Mouse (Mus musculus) liver, embryonic 16.5 days (tissue): Measurements from ENCODE around the gene Lpar2. TPM values are rescaled to one million over a fixed set of nuclear protein-coding genes. Genes with fewer than 3 reads are reported as not detected.

Experiments used
- ATAC-seq: fragments of 200-750 bp; cut with Nextera tagmentation; 2 replicates; pipeline ENCODE4 v1.8.0; 2017; ENCODE audit warnings: low read depth, mild to moderate bottlenecking, moderate number of reproducible peaks, moderate library complexity
- H3K27ac ChIP-seq: fragments of 300-500 bp; sonication (generic); 2 replicates; pipeline ENCODE4 v1.5.1; 2014; ENCODE audit warnings: mild to moderate bottlenecking, low read length
- H3K27me3 ChIP-seq: fragments of 300-500 bp; sonication (generic); 2 replicates; pipeline ENCODE4 v1.6.1; 2014; ENCODE audit warnings: low read depth, low read length, mixed read lengths; ENCODE audit not compliant: control insufficient read depth, insufficient read depth
- H3K36me3 ChIP-seq: fragments of 300-500 bp; sonication (generic); 2 replicates; pipeline ENCODE4 v1.6.1; 2014; ENCODE audit warnings: mild to moderate bottlenecking; ENCODE audit not compliant: control insufficient read depth, insufficient read depth
- H3K4me1 ChIP-seq: fragments of 300-500 bp; sonication (generic); 2 replicates; pipeline ENCODE4 v1.6.1; 2014; ENCODE audit warnings: low read depth, low read length, mixed read lengths; ENCODE audit not compliant: control insufficient read depth
- H3K4me2 ChIP-seq: fragments of 300-500 bp; sonication (generic); 2 replicates; pipeline ENCODE4 v1.6.1; 2014; ENCODE audit warnings: low read depth, low read length, mixed read lengths
- H3K4me3 ChIP-seq: fragments of 300-500 bp; sonication (generic); 2 replicates; pipeline ENCODE4 v1.5.1; 2014; ENCODE audit warnings: low read depth, mild to moderate bottlenecking, low read length
- H3K9ac ChIP-seq: fragments of 300-500 bp; sonication (generic); 2 replicates; pipeline ENCODE4 v1.6.1; 2014; ENCODE audit warnings: low read depth, low read length
- H3K9me3 ChIP-seq: fragments of 300-500 bp; sonication (generic); replicated peaks from 2 replicates; pipeline ENCODE4 v1.6.1; 2016; ENCODE audit warnings: low read length; ENCODE audit not compliant: control insufficient read depth
- WGBS: fragments of 180-500 bp; shearing (Covaris S2); extraction: QIAGEN DNeasy Blood & Tissue Kit; methylation state at CpG from one replicate; pipeline ENCODE4 v1.1.7; 2014; ENCODE audit not compliant: insufficient replicate concordance; 5-methylcytosine and 5-hydroxymethylcytosine counted together
- polyA plus RNA-seq: library from polyadenylated mRNA; unstranded; fragments of >200 nt; fragmentation: Nextera tagmentation; extraction: Ambion mirVana; gene quantifications from 2 replicates; pipeline ENCODE4 v1.2.1, GENCODE M21; 2015

The Lpar2 gene
- polyA plus RNA-seq, 1 experiment from 2014 or later: 0.07 TPM

DNA sequence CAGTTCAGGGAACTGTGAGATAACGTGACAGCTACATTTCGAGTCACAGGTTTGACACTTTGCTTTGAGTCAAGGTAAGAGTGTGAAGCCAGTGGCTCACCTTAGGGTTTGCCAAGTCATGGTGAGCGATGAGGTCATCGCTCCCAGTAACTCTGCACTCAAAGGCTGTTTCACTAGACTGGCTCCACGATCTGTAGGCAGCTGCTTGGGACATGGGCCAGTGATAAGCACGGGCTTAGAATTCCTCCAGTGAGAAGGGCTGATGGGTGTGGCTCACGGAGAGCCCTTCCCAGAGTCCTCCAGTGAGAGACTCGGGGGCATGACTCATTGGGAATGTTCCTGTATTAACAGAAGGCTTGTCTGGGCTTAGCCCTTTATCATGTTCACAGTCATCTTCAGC, 26.7 kb downstream of the Lpar2 start:
- H3K27ac ChIP-seq: no peak overlapping the region

DNA sequence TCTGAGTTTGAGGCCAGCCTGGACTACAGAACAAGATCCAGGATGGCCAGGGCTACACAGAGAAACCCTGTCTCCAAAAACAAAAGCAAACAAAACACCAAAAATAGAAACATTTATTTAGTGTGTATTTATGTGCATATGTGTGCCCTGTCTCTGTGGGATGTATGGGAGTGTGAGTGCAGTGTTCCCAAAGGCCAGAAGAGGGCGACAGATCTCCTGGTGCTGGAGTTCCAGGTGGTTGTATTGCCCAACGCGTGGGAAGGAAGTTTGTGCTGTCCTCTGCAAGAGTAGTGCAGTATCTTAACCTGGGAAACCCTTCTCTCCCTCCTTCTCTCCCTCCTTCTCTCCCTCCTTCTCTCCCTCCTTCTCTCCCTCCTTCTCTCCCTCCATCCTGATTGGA, 27.7 kb downstream of the Lpar2 start:
- no peak for ATAC-seq
- Histone ChIP-seq H3K4me2 (no peak overlapping the region), H3K9ac (no peak overlapping the region), H3K27me3 (no peaks in the 10 kb centered on the region), H3K36me3 (no peaks in the 10 kb centered on the region), H3K4me1 (peaks cover 11% of the 10 kb centered on the region), H3K27ac (no peak overlapping the region), H3K4me3 (no peak overlapping the region), H3K9me3 (no peaks in the 10 kb centered on the region; the same call in 1 of the 2 replicates)
- 34% methylated on average over 3 of the region's 3 CpGs for WGBS

More for the DNA sequence above, 26.7 kb downstream of the Lpar2 start:
- 63% methylated on average over 8 of the region's 8 CpGs for WGBS
- Histone ChIP-seq H3K4me3 (no peak overlapping the region), H3K9me3 (no peaks in the 10 kb centered on the region; the same call in 1 of the 2 replicates), H3K4me2 (no peak overlapping the region), H3K4me1 (peaks cover 11% of the 10 kb centered on the region), H3K36me3 (no peaks in the 10 kb centered on the region), H3K27me3 (no peaks in the 10 kb centered on the region), H3K9ac (no peak overlapping the region)
- peak; percentile 45; the same call in 1 of the 2 replicates for ATAC-seq

DNA sequence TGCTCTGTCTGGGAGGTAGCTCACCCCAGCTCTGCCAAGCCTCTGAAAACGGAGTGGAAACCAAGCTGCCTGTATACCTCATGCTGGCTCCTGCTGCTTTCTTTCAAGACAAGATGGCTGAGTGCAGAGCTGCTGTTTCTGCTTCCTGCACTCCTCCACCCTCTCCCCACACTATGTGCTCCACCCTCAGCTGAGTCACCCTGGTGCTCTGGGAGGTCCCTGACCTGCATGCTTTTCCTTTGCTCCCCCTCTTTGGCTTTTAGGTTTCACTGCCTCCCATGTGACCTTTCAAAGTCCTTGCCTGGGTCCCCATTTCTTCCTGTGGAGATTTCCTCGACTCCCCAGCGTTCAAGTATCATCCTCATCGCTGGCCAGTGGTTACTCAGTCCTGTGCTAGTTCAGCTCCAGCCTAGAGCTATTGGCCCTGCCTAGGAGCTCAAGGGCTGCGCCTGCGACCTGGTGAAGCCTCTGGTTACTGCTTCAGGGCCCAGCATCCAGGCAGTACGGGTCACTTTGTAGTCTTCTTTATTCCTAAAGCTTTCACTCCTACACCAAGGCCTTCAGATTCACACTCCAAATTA, 28.8 kb downstream of the Lpar2 start:
- WGBS: 63% methylated on average over 7 of the region's 7 CpGs
- Histone ChIP-seq H3K9me3 (no peaks in the 10 kb centered on the region; the same call in 1 of the 2 replicates), H3K36me3 (no peaks in the 10 kb centered on the region), H3K9ac (0 out of 2 replicates have a peak overlapping the region, but pooled peaks have one; percentile 6), H3K27ac (peak overlapping the region; percentile 67), H3K4me1 (peaks cover 11% of the 10 kb centered on the region), H3K27me3 (no peaks in the 10 kb centered on the region), H3K4me2 (no peak overlapping the region), H3K4me3 (no peak overlapping the region)
- peak; percentile 86 for ATAC-seq

DNA sequence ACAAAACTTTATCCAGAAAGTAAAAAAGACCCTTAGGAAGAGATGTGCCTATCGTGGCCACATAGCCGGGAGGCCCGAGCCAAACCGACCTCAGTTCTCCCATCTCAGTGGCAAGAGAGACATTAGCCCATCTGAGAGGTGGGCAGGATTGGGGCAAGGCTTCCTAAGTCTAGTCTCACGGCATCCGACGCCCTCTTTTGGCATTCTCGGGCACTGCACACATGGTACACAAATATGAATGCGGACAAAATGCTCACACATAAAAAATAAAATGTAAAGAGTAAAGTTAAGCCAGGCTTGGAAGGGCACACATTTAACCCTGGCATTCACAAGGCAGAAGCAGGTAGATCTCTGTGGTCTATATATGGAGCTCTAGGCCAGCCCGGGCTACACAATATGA, 31.6 kb downstream of the Lpar2 start:
- Histone ChIP-seq H3K9ac (no peak overlapping the region), H3K36me3 (no peaks in the 10 kb centered on the region), H3K9me3 (no peaks in the 10 kb centered on the region; the same call in 1 of the 2 replicates), H3K27me3 (no peaks in the 10 kb centered on the region), H3K27ac (no peak overlapping the region), H3K4me1 (peaks cover 11% of the 10 kb centered on the region), H3K4me3 (no peak overlapping the region), H3K4me2 (no peak overlapping the region)
- WGBS: 74% methylated on average over 10 of the region's 10 CpGs
- ATAC-seq: no peak

DNA sequence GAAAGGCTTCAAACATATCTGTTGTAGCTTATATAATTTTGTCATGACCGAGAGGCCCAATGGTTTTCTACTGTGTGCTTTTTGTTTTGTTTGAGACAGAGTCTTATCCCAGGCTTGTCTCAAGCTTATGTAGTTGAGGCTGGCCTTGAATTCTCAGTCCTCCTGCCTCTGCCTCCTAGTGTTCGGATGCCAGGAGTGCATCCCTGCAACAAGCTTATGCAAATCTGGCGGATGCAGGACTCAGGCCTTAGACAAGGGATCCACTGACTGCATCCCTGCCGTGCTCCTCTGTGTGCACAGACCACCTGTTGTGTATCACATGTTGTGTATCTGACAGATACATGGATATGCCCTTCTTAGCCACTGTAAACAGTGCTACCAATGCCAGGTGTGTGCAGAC, 38.6 kb downstream of the Lpar2 start:
- no peak overlapping the region for H3K9ac ChIP-seq
- peaks cover 5% of the 10 kb centered on the region; the same call in 1 of the 2 replicates for H3K4me1 ChIP-seq
- H3K9me3 ChIP-seq: no peaks in the 10 kb centered on the region
- H3K4me2 ChIP-seq: no peak overlapping the region
- no peaks in the 10 kb centered on the region for H3K36me3 ChIP-seq
- H3K27ac ChIP-seq: no peak overlapping the region
- H3K27me3 ChIP-seq: no peaks in the 10 kb centered on the region
- 60% methylated on average over 4 of the region's 4 CpGs for WGBS
- H3K4me3 ChIP-seq: no peak overlapping the region
- no peak for ATAC-seq

DNA sequence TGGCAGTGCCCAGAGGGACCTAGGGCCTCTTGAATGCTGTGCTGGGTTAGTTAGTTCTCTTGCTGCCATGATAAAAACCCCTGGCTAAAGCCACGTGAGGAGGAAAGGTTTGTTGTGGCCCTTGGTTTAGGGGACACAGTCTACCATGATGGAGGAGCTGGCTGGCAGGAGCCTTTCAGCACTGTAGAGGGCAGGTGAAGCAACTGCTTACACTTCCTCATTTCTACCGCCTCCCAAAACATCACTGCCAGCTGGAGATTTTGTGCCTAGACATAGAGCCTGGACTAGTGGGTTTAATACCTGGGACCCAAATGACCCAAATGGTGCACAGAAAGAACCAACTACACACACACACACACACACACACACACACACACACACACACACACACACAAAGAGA, 39.0 kb downstream of the Lpar2 start:
- H3K4me1 ChIP-seq: peaks cover 5% of the 10 kb centered on the region; the same call in 1 of the 2 replicates
- ATAC-seq: no peak

DNA sequence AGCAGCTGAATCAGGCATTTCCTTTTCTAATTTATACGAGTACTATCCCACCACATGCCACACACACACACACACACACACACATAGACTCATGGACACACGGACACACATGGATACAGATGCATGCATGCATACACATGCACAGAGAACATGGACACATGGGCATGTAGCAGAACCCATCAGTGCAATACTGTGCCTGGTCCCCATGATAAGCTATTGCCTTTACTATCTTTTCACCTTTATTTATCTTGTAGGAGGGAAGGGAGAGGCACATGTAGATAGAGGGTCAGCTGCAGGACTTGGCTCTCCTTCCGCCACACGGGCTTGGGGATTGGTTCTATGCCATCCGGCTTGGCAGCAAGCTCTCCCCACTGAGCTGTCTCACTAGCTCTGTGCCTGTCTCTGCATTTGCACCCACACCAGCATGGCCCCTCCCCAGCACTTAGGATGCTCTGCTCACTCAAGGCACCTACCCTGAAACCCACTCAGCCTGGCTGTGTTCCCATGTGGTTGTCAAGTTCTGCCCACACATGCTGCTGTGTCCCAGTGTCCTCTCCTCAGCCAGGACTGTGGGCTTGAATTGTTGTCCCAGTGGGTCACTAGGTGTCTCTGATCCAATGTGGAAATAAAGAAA, 41.3 kb downstream of the Lpar2 start:
- H3K9me3 ChIP-seq: no peaks in the 10 kb centered on the region
- H3K4me1 ChIP-seq: peaks cover 5% of the 10 kb centered on the region; the same call in 1 of the 2 replicates
- H3K27ac ChIP-seq: no peak overlapping the region
- no peak overlapping the region for H3K4me3 ChIP-seq
- H3K9ac ChIP-seq: no peak overlapping the region
- peak; percentile 51; the same call in 1 of the 2 replicates for ATAC-seq
- no peak overlapping the region for H3K4me2 ChIP-seq
- no peaks in the 10 kb centered on the region for H3K27me3 ChIP-seq
- 54% methylated on average over 5 of the region's 5 CpGs for WGBS
- H3K36me3 ChIP-seq: no peaks in the 10 kb centered on the region

More for the DNA sequence above, 39.0 kb downstream of the Lpar2 start:
- no peak overlapping the region for H3K9ac ChIP-seq
- no peaks in the 10 kb centered on the region for H3K36me3 ChIP-seq
- WGBS: 31% methylated on average over 2 of the region's 2 CpGs
- H3K9me3 ChIP-seq: no peaks in the 10 kb centered on the region
- no peak overlapping the region for H3K4me2 ChIP-seq
- H3K4me3 ChIP-seq: no peak overlapping the region
- H3K27ac ChIP-seq: no peak overlapping the region
- no peaks in the 10 kb centered on the region for H3K27me3 ChIP-seq

DNA sequence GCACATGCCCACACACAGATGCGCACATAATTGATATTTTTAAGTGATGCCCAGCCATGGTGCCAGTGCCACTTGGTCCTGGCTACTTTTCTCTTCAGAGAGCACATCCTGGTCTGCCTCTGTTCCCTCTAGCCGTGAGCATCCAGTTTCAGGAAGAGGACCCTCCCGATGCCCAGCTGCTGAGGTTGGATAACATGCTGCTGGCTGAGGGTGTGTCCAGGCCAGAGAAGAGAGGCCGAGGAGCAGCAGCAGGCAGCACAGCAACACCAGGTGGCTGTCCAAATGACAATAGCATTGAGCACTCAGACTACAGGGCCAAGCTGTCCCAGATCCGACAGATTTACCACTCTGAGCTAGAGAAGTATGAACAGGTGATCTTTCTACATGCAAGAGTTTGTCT, 42.0 kb downstream of the Lpar2 start:
- Histone ChIP-seq H3K9ac (no peak overlapping the region), H3K27me3 (no peaks in the 10 kb centered on the region), H3K4me2 (no peak overlapping the region), H3K9me3 (no peaks in the 10 kb centered on the region), H3K4me1 (peaks cover 5% of the 10 kb centered on the region; the same call in 1 of the 2 replicates), H3K27ac (no peak overlapping the region), H3K4me3 (no peak overlapping the region), H3K36me3 (no peaks in the 10 kb centered on the region)
- no peak for ATAC-seq
- 60% methylated on average over 5 of the region's 5 CpGs for WGBS

DNA sequence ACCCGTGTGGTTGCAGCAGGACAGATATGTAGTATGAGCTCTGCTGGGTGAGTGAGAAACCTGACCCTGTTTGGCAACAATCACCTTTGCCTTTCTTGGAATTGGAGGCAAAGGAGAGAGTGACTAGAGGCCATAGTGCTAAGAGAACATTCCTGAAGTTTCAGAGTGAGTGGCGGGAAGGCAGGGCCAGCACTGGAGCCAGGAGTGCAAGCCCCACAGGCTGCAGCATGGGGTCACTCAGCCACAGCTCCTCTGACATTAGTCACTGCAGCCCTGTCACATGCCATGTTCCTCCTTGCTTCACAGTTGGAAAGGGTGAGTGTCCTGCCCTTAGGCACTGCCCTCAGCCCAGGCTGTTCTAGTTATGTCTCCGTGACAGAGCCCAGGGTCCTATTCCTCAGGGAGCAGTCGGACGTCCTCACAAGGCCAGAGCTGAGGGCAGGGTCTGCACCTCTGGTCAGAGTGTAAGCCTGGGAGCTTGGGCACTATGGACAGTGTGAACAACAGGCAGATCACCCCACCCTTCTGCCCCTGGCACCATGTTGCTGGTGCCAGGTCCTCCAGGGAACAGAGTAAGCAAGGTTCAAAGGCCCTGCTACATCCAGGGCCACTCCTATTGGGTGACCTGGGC, 45.6 kb downstream of the Lpar2 start:
- no peak overlapping the region for H3K9ac ChIP-seq
- no peak overlapping the region for H3K27ac ChIP-seq
- H3K4me1 ChIP-seq: peaks cover 5% of the 10 kb centered on the region; the same call in 1 of the 2 replicates
- H3K27me3 ChIP-seq: no peaks in the 10 kb centered on the region
- H3K4me3 ChIP-seq: no peak overlapping the region
- no peak overlapping the region for H3K4me2 ChIP-seq
- ATAC-seq: no peak
- no peaks in the 10 kb centered on the region for H3K36me3 ChIP-seq
- 74% methylated on average over 5 of the region's 5 CpGs for WGBS
- H3K9me3 ChIP-seq: no peaks in the 10 kb centered on the region
